Mouse (Mus musculus): ENCODE measurements around the gene Unc13b.

Unc13b gene

GRCm38 (mm10) chr4:43037860-43038566 is 20.7 kb upstream of the Unc13b start:
- DNase-seq (ENCODE audit: low spot score), result no peak

GRCm38 (mm10) chr4:43038567-43039495 is 19.9 kb upstream of the Unc13b start:
- DNase-seq (ENCODE audit: low spot score), result peak; percentile 34

GRCm38 (mm10) chr4:43039609-43040008 is 19.1 kb upstream of the Unc13b start:
- no peak for DNase-seq (ENCODE audit: low spot score)

DNA sequence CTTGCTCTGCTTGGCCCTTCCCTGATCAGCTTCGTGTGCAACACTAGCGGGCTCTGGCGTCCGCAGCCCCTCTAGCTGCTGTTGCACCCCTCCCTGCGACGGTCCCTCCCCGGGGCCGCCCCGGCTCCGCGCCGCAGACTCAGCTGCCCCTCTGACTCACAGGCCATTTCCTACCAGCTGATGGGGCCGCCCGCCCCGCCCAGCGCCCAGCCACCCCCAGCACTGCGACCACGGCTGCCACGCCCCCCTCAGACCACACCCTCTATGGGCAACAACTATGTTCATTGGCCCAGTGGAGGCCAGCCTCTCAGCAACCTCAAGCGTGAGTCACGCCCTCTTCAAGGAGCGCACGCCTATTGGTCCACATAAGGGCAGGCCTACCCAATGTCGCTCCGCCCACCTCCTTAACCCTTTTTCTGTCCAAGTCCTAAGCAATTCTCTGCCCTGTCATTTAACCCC is 18.6 kb upstream of the Unc13b start:
- peak; percentile 94 for DNase-seq (ENCODE audit: low spot score)

GRCm38 (mm10) chr4:43040881-43041547 is 17.7 kb upstream of the Unc13b start:
- DNase-seq (ENCODE audit: low spot score), result no peak

DNA sequence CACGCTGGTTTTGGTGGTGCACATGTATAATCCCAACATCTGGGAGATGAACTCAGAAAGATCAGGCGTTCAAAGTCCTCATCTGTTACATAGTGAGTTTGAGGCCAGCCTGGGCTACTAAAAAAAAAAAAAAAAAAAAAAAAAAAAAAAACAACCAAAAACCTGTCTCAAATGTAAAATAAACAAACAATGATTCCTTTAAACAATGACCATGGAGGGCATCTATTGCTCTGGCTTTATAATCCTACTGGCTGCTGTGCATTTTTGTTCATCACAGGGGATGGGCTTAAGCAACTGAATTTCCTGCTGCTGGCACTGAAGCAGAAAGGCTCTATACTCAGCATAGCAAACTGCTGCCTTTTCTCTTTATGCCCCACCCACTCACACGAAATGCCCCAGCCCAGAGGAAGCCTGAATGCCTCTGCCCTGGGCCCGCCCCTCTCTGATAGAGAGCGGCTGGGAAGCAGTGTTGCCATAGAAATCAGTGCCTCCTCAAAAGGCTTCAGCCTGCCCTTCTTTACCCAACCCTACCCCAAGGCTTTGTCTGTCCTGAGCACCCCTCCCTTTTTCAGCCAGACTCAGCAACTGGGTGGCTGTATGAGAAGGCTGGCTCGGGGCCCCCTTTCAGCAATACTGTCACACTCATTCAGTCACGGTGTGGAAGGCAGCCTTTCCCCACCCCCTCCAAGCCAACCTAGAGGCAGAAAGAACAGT is 15.0 kb upstream of the Unc13b start:
- DNase-seq (ENCODE audit: low spot score), result peak; percentile 70

DNA sequence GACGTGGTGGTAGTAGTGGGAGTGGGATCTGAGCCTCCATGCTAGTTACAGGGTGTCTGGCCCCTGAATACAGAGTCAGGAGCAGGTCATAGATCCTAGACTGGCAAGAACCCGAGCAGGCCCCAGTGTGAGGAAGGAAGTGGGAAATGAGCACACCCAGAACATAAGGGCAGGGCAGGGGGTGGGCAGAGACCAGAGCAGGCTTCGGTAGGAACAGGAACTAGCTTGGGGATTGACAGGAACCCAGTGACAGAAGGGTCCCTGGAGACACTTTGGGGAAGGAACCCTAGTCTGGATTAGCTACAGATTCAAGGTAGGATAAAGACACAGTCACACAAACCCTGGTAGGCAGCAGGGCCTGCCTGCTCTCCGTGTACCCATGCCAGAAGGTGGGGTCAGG is 14.1 kb upstream of the Unc13b start:
- no peak for DNase-seq (ENCODE audit: low spot score)

- no peak for DNase-seq (ENCODE audit: low spot score)
Observed at GRCm38 (mm10) chr4:43045285-43045658, 13.5 kb upstream of the Unc13b start.

GRCm38 (mm10) chr4:43045659-43046302 is 13.0 kb upstream of the Unc13b start, which contains the start of gene Fam214b:
Gene Fam214b (minus strand): TSS chr4:43046220.
- DNase-seq (ENCODE audit: low spot score), result peak; percentile 98

- no peak for DNase-seq (ENCODE audit: low spot score)
Observed at GRCm38 (mm10) chr4:43046607-43047006, 12.1 kb upstream of the Unc13b start.

GRCm38 (mm10) chr4:43047231-43047630 is 11.5 kb upstream of the Unc13b start:
- DNase-seq (ENCODE audit: low spot score), result no peak

- no peak for DNase-seq (ENCODE audit: low spot score)
Observed at GRCm38 (mm10) chr4:43052627-43053026, 6.1 kb upstream of the Unc13b start.

GRCm38 (mm10) chr4:43057654-43058053 is 1.1 kb upstream of the Unc13b start:
- DNase-seq (ENCODE audit: low spot score), result no peak

- DNase-seq (ENCODE audit: low spot score), result no peak
Observed at GRCm38 (mm10) chr4:43058392-43058752, 381 bp upstream of the Unc13b start.

GRCm38 (mm10) chr4:43059697-43060096 is 944 bp downstream of the Unc13b start:
- no peak for DNase-seq (ENCODE audit: low spot score)

- no peak for DNase-seq (ENCODE audit: low spot score)
Observed at GRCm38 (mm10) chr4:43060286-43060685, 1.5 kb downstream of the Unc13b start.

DNA sequence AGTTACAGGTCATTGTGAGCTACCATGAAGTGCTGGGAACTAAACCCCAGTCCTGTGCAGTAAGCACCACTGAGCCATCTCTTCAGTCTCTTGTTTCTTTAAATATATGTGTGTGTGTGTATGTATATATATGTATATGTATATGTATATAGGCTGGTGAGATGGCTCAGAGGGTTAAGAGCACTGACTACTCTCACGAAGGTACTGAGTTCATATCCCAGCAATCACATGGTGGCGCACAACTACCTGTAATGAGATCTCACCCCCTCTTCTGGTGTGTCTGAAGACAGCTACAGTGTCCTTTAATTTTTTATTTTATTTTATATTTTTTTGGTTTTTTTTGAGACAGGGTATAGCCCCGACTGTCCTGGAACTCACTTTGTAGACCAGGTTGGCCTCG is 6.7 kb downstream of the Unc13b start:
- no peak for DNase-seq (ENCODE audit: low spot score)

DNA sequence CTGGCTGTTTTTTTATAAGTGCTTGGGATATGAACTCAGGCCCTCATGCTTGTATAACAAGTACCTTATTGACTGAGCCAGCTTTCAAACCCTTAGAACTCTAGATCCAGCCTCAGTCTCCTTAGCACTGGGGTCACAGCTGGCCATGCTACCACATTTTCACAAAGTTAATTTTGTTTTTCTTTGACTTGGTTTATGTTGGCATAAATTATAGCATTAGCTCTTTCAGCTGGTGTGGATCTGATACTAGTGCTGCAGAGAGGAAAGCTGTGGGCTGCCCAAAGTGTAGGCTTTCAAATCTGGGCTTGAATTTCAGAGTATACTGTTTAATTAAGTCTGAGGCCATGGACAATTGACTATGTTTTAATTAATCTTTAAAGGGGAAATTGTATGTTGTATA is 16.2 kb downstream of the Unc13b start:
- DNase-seq (ENCODE audit: low spot score), result no peak

DNA sequence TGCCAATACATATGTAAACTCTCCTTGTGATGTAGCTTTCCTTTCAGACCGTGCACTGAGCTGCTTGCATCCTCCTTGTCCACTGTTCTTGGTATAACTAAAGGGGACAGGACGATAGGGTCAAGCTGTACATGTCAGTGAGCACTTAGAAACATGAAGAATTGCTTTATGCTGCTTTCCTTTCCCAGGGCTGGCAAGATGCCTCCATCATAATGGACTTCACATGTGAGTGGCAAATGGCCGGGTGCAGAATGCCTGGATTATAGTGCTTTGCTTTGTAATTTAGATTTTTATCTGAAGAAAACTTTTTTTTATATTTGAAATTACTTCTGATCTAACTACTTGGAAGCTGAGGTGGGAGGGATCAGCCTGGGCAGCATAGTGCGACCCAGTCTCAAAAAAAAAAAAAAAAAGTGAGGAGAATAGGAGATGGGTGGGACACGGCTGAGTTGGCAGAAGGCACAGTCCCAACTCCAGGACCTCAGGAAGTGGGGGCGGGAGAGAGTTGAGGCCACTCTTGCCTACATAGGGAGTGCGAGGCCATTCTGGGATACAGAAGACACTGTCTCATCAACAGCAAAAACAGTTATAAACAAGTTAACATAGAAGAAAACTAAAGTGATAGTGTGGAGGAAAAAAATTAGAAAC is 19.4 kb downstream of the Unc13b start:
- no peak for DNase-seq (ENCODE audit: low spot score)

- DNase-seq (ENCODE audit: low spot score), result no peak
Observed at GRCm38 (mm10) chr4:43082458-43082857, 23.7 kb downstream of the Unc13b start.

- no peak for DNase-seq (ENCODE audit: low spot score)
Observed at GRCm38 (mm10) chr4:43089950-43090349, 31.2 kb downstream of the Unc13b start.

Measured in ovary, postnatal 36 days (tissue).